Mouse (Mus musculus) right cerebral cortex, postnatal 25 days (tissue): ENCODE data around the gene Akr1c19.
A peak's percentile ranks its signal among the peaks of the same experiment; 100 is the strongest.

Experiments used
- DNase-seq: peaks from one replicate; pipeline ENCODE4 v3.0.0; 2022

Gene Akr1c19

GRCm38 (mm10) chr13:4270860-4271259 lies 42.4 kb downstream of the Akr1c19 start:
- no peak for DNase-seq

- DNase-seq, result no peak
These were observed 49.0 kb downstream of the Akr1c19 start for GRCm38 (mm10) chr13:4277526-4277925.

GRCm38 (mm10) chr13:4279284-4279683 lies 50.8 kb downstream of the Akr1c19 start, which contains the start of gene Akr1c12:
Gene Akr1c12, minus strand, starts transcription at chr13:4279433.
- DNase-seq, result no peak

- DNase-seq, result peak; percentile 8
These were observed 53.2 kb downstream of the Akr1c19 start for GRCm38 (mm10) chr13:4281471-4282412.

- no peak for DNase-seq
These were observed 68.5 kb downstream of the Akr1c19 start for GRCm38 (mm10) chr13:4296991-4297390.
